Mouse (Mus musculus) small intestine, adult 2 months (tissue): ENCODE measurements around the gene Bahd1. TPM values are rescaled to one million over a fixed set of nuclear protein-coding genes. Genes with fewer than 3 reads are reported as not detected.
A peak's percentile ranks its signal among the peaks of the same experiment; 100 is the strongest.

Source experiments
- H3K27ac ChIP-seq: fragments of 200-500 bp; 2 replicates; pipeline ENCODE4 v1.5.1; 2012; ENCODE audit warnings: low read depth, low read length, control low read depth, inconsistent platforms; ENCODE audit not compliant: insufficient read depth
- H3K27me3 ChIP-seq: fragments of 200-500 bp; 2 replicates; pipeline ENCODE4 v1.6.1; 2012; ENCODE audit warnings: mild to moderate bottlenecking, moderate library complexity, low read length, inconsistent platforms; ENCODE audit not compliant: control insufficient read depth, insufficient read depth
- H3K36me3 ChIP-seq: fragments of 200-500 bp; 2 replicates; pipeline ENCODE4 v1.6.1; 2012; ENCODE audit warnings: mild to moderate bottlenecking, low read length, control low read depth, inconsistent platforms; ENCODE audit not compliant: control insufficient read depth, insufficient read depth
- H3K4me1 ChIP-seq: fragments of 200-500 bp; 2 replicates; pipeline ENCODE4 v1.6.1; 2012; ENCODE audit warnings: low read length, inconsistent platforms, mixed read lengths; ENCODE audit not compliant: control insufficient read depth, insufficient read depth, insufficient read length
- H3K4me3 ChIP-seq: fragments of 200-500 bp; 2 replicates; pipeline ENCODE4 v1.5.1; 2012; ENCODE audit warnings: low read depth, mild to moderate bottlenecking, control low read depth, inconsistent platforms, low read length, moderate library complexity
- CTCF ChIP-seq: fragments of 200-500 bp; IDR thresholded peaks from 2 replicates; pipeline ENCODE4 v1.5.1; 2012; ENCODE audit warnings: low read depth, mild to moderate bottlenecking, control low read depth, inconsistent platforms, low read length, moderate library complexity, mixed read lengths; ENCODE audit not compliant: insufficient replicate concordance, insufficient read length; ENCODE audit errors: extremely low read depth
- POLR2A ChIP-seq: fragments of 200-500 bp; IDR thresholded peaks from 2 replicates; pipeline ENCODE4 v1.6.1; 2012; ENCODE audit warnings: low read depth, mild to moderate bottlenecking, control low read depth, inconsistent platforms, low read length, moderate library complexity
- WGBS: fragments of 180-500 bp; shearing (Covaris S2); methylation state at CpG from one replicate; pipeline ENCODE4 v1.1.7; 2018; 5-methylcytosine and 5-hydroxymethylcytosine counted together
- polyA plus RNA-seq: library from polyadenylated mRNA; depleted of rRNA; stranded (reverse); fragments of >200 nt; gene quantifications from 2 replicates; pipeline ENCODE4 v1.2.3, GENCODE M21; 2012

Bahd1 gene
- polyA plus RNA-seq, 1 experiment: 24.6 TPM

DNA sequence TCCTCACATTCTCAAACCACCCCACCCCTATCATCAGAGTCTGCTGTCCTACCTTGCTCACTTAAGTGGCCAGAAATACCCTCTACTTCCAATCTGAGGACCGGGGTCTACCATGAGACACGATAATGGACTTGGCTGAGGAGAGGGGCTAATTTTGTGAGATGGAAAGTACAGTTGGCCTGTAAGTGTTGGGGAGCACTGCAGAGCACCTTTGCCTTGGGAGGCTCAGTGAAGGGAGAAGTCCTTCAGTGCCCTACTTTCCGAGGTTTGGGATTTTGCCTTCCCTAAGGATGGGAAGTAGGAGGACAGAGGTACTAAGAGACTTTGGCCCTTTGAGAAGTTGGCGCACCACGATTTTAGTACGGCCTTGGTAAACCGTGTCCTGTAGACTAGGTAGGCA is 871 bp upstream of the Bahd1 start:
- no peak for TF ChIP-seq POLR2A
- TF ChIP-seq CTCF: no peak
- H3K4me1 ChIP-seq: peaks cover 23% of the 10 kb centered on the region
- no peak overlapping the region for H3K4me3 ChIP-seq
- no peak overlapping the region for H3K27ac ChIP-seq
- WGBS: 42% methylated on average over 7 of the region's 7 CpGs
- H3K27me3 ChIP-seq: peaks cover 36% of the 10 kb centered on the region
- no peaks in the 10 kb centered on the region for H3K36me3 ChIP-seq

DNA sequence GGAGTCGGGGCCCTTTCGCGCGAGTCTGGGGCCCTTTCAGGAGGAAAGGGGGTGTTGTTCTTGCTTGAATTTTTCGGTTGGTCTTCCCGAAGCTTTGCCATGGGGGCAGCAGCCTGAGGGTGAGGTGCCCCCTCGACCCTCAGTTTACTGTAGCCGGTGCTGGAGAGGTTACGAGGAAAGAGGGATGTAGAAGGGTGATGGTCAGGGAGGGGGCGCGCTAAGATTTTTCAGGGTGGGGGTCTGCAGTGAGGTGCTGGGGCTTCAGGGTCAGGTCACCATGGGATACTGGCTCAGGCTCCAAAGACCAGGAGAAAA is 606 bp downstream of the Bahd1 start:
- Histone ChIP-seq H3K36me3 (no peaks in the 10 kb centered on the region), H3K4me1 (peaks cover 23% of the 10 kb centered on the region), H3K27me3 (peaks cover 32% of the 10 kb centered on the region), H3K4me3 (peak overlapping the region; percentile 79), H3K27ac (no peak overlapping the region)
- WGBS: 1% methylated on average over 11 of the region's 11 CpGs
- TF ChIP-seq CTCF (no peak), POLR2A (no peak)

GRCm38 (mm10) chr2:118901175-118902031 is 1.2 kb downstream of the Bahd1 start:
- Histone ChIP-seq H3K4me3 (peak overlapping the region; percentile 79), H3K36me3 (no peaks in the 10 kb centered on the region), H3K27me3 (peaks cover 27% of the 10 kb centered on the region), H3K4me1 (peaks cover 19% of the 10 kb centered on the region), H3K27ac (no peak overlapping the region; the same call in 1 of the 2 replicates)
- 2% methylated on average over 95 of the region's 120 CpGs for WGBS
- TF ChIP-seq POLR2A (peak; percentile 47; the same call in 1 of the 2 replicates), CTCF (no peak)

DNA sequence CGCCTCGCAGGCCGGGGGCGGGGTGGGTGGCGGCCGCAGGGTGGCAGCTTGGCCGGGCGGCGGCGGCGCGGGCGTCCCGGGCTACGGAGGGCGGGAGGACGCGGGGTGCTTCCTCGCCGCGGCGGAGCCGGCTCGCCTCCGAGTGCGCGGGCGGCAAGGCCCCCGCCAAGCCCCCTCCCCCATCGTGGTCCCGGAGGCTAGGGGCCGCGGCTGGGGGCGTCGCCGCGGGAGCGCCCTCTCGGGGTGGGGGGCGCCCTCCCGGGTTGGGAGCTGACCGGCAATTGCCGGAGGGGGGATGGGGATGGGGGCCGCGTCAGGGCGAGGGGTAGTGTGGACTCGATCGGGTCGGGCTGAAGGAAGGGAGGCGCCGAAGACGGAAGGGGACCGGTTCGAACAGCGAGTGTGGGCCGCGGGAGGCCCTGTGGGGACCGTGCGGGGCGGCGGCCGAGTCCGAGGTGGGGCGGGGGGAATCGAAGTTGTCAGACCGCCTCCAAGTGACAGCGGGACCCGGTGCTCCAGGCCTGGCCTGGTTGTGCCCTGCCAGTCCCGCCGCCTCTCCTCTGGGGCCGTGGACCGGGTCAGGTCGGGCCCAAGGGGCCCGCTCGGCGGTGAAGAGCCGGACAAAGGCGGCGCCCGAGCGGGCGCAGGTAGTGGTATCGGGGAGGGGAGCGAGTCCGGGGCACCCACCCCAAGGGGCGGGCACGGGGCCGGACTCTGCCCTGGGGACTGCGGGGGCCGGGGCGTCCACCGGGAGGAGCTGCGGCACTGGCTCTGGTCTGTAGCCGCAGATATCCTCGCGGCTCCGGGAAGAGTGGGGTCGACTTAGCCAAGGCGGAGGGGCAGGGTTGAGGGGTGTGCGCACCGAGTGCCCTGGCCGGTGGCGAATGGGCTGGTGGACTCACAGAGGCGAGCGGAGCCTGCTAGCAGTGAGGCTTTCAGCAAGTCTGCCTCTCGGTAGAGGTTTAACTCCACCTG is 2.2 kb downstream of the Bahd1 start:
- peaks cover 27% of the 10 kb centered on the region for H3K27me3 ChIP-seq
- H3K4me1 ChIP-seq: peaks cover 14% of the 10 kb centered on the region
- WGBS: under 1% methylated on average over 86 of the region's 106 CpGs
- no peak for TF ChIP-seq CTCF
- TF ChIP-seq POLR2A: no peak
- no peaks in the 10 kb centered on the region for H3K36me3 ChIP-seq
- H3K4me3 ChIP-seq: peak overlapping the region; percentile 79
- H3K27ac ChIP-seq: no peak overlapping the region

GRCm38 (mm10) chr2:118903333-118903741 is 3.2 kb downstream of the Bahd1 start:
- Histone ChIP-seq H3K36me3 (no peaks in the 10 kb centered on the region), H3K27ac (no peak overlapping the region), H3K4me3 (0 out of 2 replicates have a peak overlapping the region, but pooled peaks have one; percentile 0), H3K27me3 (peaks cover 17% of the 10 kb centered on the region), H3K4me1 (peaks cover 12% of the 10 kb centered on the region)
- no peak for TF ChIP-seq POLR2A
- WGBS: 26% methylated on average over 10 of the region's 10 CpGs

DNA sequence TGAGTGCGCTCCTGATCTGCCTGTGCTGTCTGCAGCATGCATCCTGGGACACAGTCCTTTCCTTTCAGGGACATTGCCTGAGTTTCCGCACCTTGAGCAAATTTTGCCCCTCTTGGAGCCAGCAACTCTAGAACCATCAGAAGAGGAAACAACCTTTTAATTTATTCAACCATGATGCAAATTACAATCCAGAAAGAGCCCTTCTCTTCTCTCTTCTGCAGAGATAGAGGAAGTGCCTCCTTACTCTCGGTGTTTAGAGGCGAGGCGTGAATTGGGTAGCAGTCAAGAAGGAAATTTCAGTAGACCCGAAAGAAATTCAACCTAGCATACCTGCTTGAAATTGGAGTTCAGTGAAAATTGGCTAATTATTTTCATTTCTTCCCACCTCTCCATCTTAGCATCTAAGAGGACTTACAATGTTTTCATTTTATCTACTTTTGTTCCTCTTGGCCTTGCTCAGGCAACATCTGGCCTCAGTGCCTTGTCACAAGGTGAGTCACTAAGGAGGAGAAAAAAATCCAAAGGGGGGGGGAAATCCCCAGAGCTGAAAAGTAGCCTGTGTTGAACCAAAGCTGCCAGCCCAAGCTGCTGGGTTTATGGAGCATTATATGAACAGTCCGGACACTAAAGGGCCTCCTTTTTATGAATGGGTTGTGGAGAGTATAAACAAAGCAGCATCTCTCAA is 5.4 kb downstream of the Bahd1 start:
- H3K4me3 ChIP-seq: no peak overlapping the region
- H3K27ac ChIP-seq: no peak overlapping the region
- H3K27me3 ChIP-seq: peaks cover 8% of the 10 kb centered on the region; the same call in 1 of the 2 replicates
- no peaks in the 10 kb centered on the region for H3K36me3 ChIP-seq
- 73% methylated on average over 7 of the region's 7 CpGs for WGBS
- TF ChIP-seq POLR2A: no peak
- peaks cover 12% of the 10 kb centered on the region for H3K4me1 ChIP-seq
